Mouse (Mus musculus) hindbrain, postnatal 0 days (tissue): ENCODE results near the gene Poc1b. TPM values are rescaled to one million over a fixed set of nuclear protein-coding genes. Genes with fewer than 3 reads are reported as not detected.

Experiments
- ATAC-seq: fragments of 200-750 bp; cut with Nextera tagmentation; 2 replicates; pipeline ENCODE4 v1.8.0; 2017; ENCODE audit warnings: mild to moderate bottlenecking, moderate TSS enrichment, moderate library complexity
- DNase-seq: peaks from one replicate; pipeline ENCODE4 v3.0.0-alpha.2; 2015; ENCODE audit warnings: low spot score
- H3K27ac ChIP-seq: fragments of 300-500 bp; sonication (generic); 2 replicates; pipeline ENCODE4 v1.5.1; 2014; ENCODE audit warnings: mild to moderate bottlenecking
- H3K27me3 ChIP-seq: fragments of 300-500 bp; sonication (generic); 2 replicates; pipeline ENCODE4 v1.6.1; 2014; ENCODE audit warnings: low read length, mixed read lengths; ENCODE audit not compliant: insufficient read depth
- H3K36me3 ChIP-seq: fragments of 300-500 bp; sonication (generic); 2 replicates; pipeline ENCODE4 v1.6.1; 2014; ENCODE audit warnings: low read length, mixed read lengths; ENCODE audit not compliant: insufficient read depth
- H3K4me1 ChIP-seq: fragments of 300-500 bp; sonication (generic); 2 replicates; pipeline ENCODE4 v1.6.1; 2014; ENCODE audit warnings: antibody characterized with exemption, low read length, mixed read lengths; ENCODE audit not compliant: insufficient read depth
- H3K4me2 ChIP-seq: fragments of 300-500 bp; sonication (generic); 2 replicates; pipeline ENCODE4 v1.6.1; 2014; ENCODE audit warnings: low read depth, mild to moderate bottlenecking, low read length, moderate library complexity, mixed read lengths
- H3K4me3 ChIP-seq: fragments of 300-500 bp; sonication (generic); 2 replicates; pipeline ENCODE4 v1.5.1; 2014; ENCODE audit warnings: low read length
- H3K9ac ChIP-seq: fragments of 300-500 bp; sonication (generic); replicated peaks from 2 replicates; pipeline ENCODE4 v1.6.1; 2014; ENCODE audit warnings: mild to moderate bottlenecking, low read length, moderate library complexity, mixed read lengths
- H3K9me3 ChIP-seq: fragments of 300-500 bp; sonication (generic); 2 replicates; pipeline ENCODE4 v1.6.1; 2016; ENCODE audit warnings: low read length, mixed read lengths
- CTCF ChIP-seq: IDR thresholded peaks from 2 replicates; pipeline ENCODE4 v1.5.1; 2016; ENCODE audit warnings: antibody characterized with exemption, control low read depth, low read depth
- WGBS: fragments of 180-500 bp; shearing (Covaris S2); extraction: QIAGEN DNeasy Blood & Tissue Kit; methylation state at CpG from one replicate; pipeline ENCODE4 v1.1.7; 2014; 5-methylcytosine and 5-hydroxymethylcytosine counted together
- polyA plus RNA-seq: library from polyadenylated mRNA; unstranded; fragments of >200 nt; fragmentation: Nextera tagmentation; extraction: Ambion mirVana; gene quantifications from 2 replicates; pipeline ENCODE4 v1.2.1, GENCODE M21; 2015
- total RNA-seq: library from RNA; depleted of rRNA; stranded (reverse); fragments of >200 nt; gene quantifications from 2 replicates; pipeline ENCODE4 v1.2.3, GENCODE M21; 2014

The Poc1b gene
- total and polyA plus RNA-seq, 2 experiments from 2014 or later: 9.7 to 10.1 TPM

GRCm38 (mm10) chr10:99238537-99238936, 131.7 kb downstream of the Poc1b start:
- Histone ChIP-seq H3K27me3 (no peaks in the 10 kb centered on the region), H3K4me3 (no peak overlapping the region), H3K9me3 (no peaks in the 10 kb centered on the region), H3K4me2 (no peak overlapping the region), H3K9ac (no peak overlapping the region), H3K36me3 (no peaks in the 10 kb centered on the region), H3K27ac (no peak overlapping the region), H3K4me1 (no peaks in the 10 kb centered on the region)
- 42% methylated on average over 11 of the region's 11 CpGs for WGBS
- ATAC-seq (no peak), DNase-seq (peak; percentile 48)
- no peak for TF ChIP-seq CTCF

- TF ChIP-seq CTCF: no peak
- WGBS: 94% methylated on average over 7 of the region's 7 CpGs
- Histone ChIP-seq H3K4me2 (no peak overlapping the region), H3K27me3 (no peaks in the 10 kb centered on the region), H3K4me1 (no peaks in the 10 kb centered on the region), H3K27ac (no peak overlapping the region), H3K9ac (no peak overlapping the region), H3K36me3 (no peaks in the 10 kb centered on the region), H3K9me3 (no peaks in the 10 kb centered on the region), H3K4me3 (no peak overlapping the region)
- DNase-seq (no peak), ATAC-seq (no peak)
These were observed 134.5 kb downstream of the Poc1b start for GRCm38 (mm10) chr10:99241284-99241828.

DNA sequence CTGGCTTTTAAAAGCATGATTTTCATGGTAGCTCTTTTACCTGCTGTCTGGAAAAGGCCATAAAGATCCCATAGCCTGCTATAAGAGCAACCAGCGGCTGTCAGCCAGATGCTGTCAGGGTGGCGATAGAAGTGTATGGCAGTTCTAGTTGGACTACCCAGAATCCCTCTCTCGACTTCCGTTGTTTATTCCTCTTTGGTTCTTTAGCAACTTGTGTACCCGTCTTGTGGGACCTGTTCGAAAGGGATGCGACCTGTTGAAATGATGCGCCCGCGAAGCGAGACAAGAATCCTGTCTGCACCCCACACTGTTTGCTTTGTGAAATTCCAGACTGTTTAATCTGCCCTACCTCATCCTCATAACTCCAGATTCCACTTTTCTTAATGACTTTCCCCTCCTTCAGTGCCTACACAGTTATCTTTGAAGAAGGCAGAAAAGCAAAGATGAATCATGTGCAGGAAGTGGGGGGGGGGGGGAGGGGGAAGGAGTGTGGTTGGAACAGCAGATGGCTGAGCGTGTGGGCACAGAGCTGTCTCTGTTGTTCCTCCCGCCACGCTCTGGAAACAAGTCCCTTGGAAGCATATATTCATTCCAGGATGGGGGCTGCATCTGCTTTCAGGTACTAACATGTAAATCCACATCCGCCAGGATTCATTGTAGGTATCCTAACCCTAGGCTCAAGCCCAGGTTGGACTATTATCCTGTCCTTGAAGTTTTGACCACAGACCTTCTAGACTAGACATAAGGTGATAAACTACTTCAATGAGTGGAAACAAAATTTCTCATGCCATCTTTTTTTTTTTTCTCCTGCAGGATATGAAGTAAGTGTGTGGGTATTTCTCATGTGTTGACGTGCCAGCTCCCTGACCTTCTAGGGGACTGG, 135.2 kb downstream of the Poc1b start:
- no peak overlapping the region for H3K9ac ChIP-seq
- H3K4me3 ChIP-seq: no peak overlapping the region
- TF ChIP-seq CTCF: no peak
- H3K9me3 ChIP-seq: no peaks in the 10 kb centered on the region
- no peaks in the 10 kb centered on the region for H3K27me3 ChIP-seq
- no peaks in the 10 kb centered on the region for H3K4me1 ChIP-seq
- no peak overlapping the region for H3K27ac ChIP-seq
- H3K36me3 ChIP-seq: no peaks in the 10 kb centered on the region
- H3K4me2 ChIP-seq: no peak overlapping the region
- peak; percentile 40; the same call in 1 of the 2 replicates for ATAC-seq
- DNase-seq: peak; percentile 5
- 78% methylated on average over 16 of the region's 16 CpGs for WGBS

DNA sequence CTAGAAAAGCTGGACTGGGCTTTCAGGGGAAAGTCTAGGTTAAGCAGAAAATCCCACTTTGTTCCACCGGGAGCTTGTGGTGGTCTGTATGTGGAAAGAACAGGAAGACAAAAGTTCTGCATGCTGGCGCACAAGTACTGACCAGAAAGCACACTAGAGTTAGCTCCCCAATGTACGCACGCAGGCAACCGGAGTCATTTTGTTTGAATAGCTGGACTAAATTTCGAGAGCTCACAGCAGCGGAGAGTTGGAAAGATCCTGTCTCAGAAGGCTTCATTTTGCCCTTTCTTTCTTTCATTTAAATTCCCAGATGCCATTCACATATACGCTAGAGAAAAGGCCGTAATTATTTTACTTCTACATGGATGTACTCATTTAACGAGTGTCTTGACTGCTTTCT, 135.9 kb downstream of the Poc1b start:
- Histone ChIP-seq H3K4me1 (no peaks in the 10 kb centered on the region), H3K27ac (no peak overlapping the region), H3K4me3 (no peak overlapping the region), H3K4me2 (no peak overlapping the region), H3K9ac (no peak overlapping the region), H3K36me3 (no peaks in the 10 kb centered on the region), H3K9me3 (no peaks in the 10 kb centered on the region), H3K27me3 (no peaks in the 10 kb centered on the region)
- DNase-seq (no peak), ATAC-seq (no peak)
- WGBS: 79% methylated on average over 10 of the region's 10 CpGs
- TF ChIP-seq CTCF: no peak

DNA sequence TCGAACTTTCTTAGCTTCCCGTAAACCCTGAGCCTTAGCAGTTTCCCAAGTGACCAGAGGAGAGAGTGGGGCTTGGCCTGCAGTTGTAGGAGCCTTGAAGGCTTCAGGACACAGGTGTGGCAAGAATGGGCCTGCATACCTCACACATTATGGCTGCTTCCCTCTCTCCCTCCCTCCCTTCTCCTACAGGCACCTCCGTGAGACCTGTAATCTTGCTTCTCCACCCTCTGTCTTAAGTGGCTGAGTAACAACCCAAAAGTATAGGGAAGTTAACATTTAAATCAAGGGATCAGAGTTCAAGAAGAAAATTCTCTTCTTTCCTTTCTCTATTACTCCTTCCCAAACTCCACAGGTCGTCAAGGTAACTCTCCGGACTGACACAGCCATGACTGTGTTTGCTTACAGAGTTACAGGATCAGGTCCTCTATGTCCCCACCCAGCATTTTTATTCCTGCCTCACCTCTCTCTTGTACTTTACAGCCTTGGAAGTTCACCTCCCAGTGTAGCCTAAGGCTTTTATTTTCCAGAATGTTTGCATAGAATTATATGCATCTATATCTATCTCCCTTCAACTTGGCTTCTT, 137.2 kb downstream of the Poc1b start:
- ATAC-seq (no peak), DNase-seq (no peak)
- Histone ChIP-seq H3K9me3 (no peaks in the 10 kb centered on the region), H3K36me3 (no peaks in the 10 kb centered on the region), H3K4me3 (no peak overlapping the region), H3K27ac (no peak overlapping the region), H3K4me1 (no peaks in the 10 kb centered on the region), H3K27me3 (no peaks in the 10 kb centered on the region), H3K4me2 (no peak overlapping the region), H3K9ac (no peak overlapping the region)
- 71% methylated on average over 5 of the region's 5 CpGs for WGBS
- no peak for TF ChIP-seq CTCF

GRCm38 (mm10) chr10:99244655-99245260, 137.9 kb downstream of the Poc1b start:
- H3K4me3 ChIP-seq: no peak overlapping the region
- DNase-seq: no peak
- H3K36me3 ChIP-seq: no peaks in the 10 kb centered on the region
- no peak for TF ChIP-seq CTCF
- WGBS: 79% methylated on average over 7 of the region's 7 CpGs
- no peaks in the 10 kb centered on the region for H3K27me3 ChIP-seq
- H3K9ac ChIP-seq: no peak overlapping the region
- ATAC-seq: no peak
- H3K27ac ChIP-seq: no peak overlapping the region
- no peaks in the 10 kb centered on the region for H3K4me1 ChIP-seq
- no peaks in the 10 kb centered on the region for H3K9me3 ChIP-seq
- H3K4me2 ChIP-seq: no peak overlapping the region
